Mouse (Mus musculus): ENCODE measurements around the gene Lrrfip2.

GRCm38 (mm10) chr9:111271056-111271433 lies 153.7 kb downstream of the Lrrfip2 start:
- no peak for TF ChIP-seq GATA1 (IDR thresholded peaks at IDR 0.05; ENCODE audit: low read length)
- TF ChIP-seq TAL1 (IDR thresholded peaks at IDR 0.05; ENCODE audit: low read length) = no peak
